Mouse (Mus musculus) heart, embryonic 13.5 days (tissue): Measurements from ENCODE around the gene Gpr180. TPM values are rescaled to one million over a fixed set of nuclear protein-coding genes. Genes with fewer than 3 reads are reported as not detected.

Experiments
- ATAC-seq: fragments of 200-750 bp; cut with Nextera tagmentation; 2 replicates; pipeline ENCODE4 v1.8.0; 2017; ENCODE audit warnings: moderate TSS enrichment; ENCODE audit not compliant: insufficient number of reproducible peaks, low FRiP score, low TSS enrichment; ENCODE audit errors: extremely low read depth
- H3K27ac ChIP-seq: fragments of 300-500 bp; sonication (generic); replicated peaks from 2 replicates; pipeline ENCODE4 v1.5.1; 2015; ENCODE audit warnings: moderate library complexity, mild to moderate bottlenecking, inconsistent platforms
- H3K27me3 ChIP-seq: fragments of 300-500 bp; sonication (generic); replicated peaks from 2 replicates; pipeline ENCODE4 v1.6.1; 2015; ENCODE audit warnings: mild to moderate bottlenecking, inconsistent platforms
- H3K36me3 ChIP-seq: fragments of 300-500 bp; sonication (generic); 2 replicates; pipeline ENCODE4 v1.6.1; 2015; ENCODE audit warnings: mild to moderate bottlenecking, inconsistent platforms
- H3K4me1 ChIP-seq: fragments of 300-500 bp; sonication (generic); 2 replicates; pipeline ENCODE4 v1.6.1; 2015; ENCODE audit warnings: inconsistent platforms
- H3K4me2 ChIP-seq: fragments of 300-500 bp; sonication (generic); 2 replicates; pipeline ENCODE4 v1.6.1; 2015; ENCODE audit warnings: inconsistent platforms, mild to moderate bottlenecking, moderate library complexity
- H3K4me3 ChIP-seq: fragments of 300-500 bp; sonication (generic); 2 replicates; pipeline ENCODE4 v1.5.1; 2015; ENCODE audit warnings: moderate library complexity, mild to moderate bottlenecking, inconsistent platforms
- H3K9ac ChIP-seq: fragments of 300-500 bp; sonication (generic); 2 replicates; pipeline ENCODE4 v1.6.1; 2015; ENCODE audit warnings: inconsistent platforms, mild to moderate bottlenecking, moderate library complexity
- H3K9me3 ChIP-seq: fragments of 300-500 bp; sonication (generic); 2 replicates; pipeline ENCODE4 v1.6.1; 2016; ENCODE audit warnings: inconsistent platforms
- WGBS: fragments of 180-500 bp; shearing (Covaris S2); methylation state at CpG from one replicate; pipeline ENCODE4 v1.1.7; 2015; ENCODE audit warnings: mixed read lengths; 5-methylcytosine and 5-hydroxymethylcytosine counted together
- polyA plus RNA-seq: library from polyadenylated mRNA; unstranded; fragments of >200 nt; fragmentation: Nextera tagmentation; extraction: Ambion mirVana; gene quantifications from 2 replicates; pipeline ENCODE4 v1.2.1, GENCODE M21; 2015

Gpr180 gene
- polyA plus RNA-seq, 1 experiment from 2014 or later = 40.5 TPM

DNA sequence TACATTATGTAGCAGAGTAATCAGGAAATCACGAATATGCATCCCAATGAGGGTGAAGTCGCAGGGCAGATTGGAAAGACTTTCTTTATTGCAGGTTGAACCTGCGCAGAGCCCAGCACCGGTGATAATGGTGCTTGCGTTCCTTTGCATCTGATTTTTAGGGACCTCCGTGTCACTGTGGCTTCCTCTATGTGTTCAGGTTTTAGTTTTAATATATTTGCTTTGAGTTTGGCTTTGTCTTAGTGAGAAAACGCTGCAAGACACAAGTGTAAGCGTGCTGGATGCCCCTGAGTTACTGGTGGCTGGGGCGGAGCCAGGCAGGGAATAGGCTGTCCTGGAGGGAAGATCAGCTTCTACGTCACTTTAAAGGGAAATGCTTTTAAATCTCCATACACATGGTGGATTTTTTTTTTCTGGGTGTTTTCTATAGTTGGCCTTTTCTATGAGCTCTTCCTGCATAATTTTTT is 43.8 kb downstream of the Gpr180 start:
- 6% methylated on average over 10 of the region's 10 CpGs for whole genome bisulfite sequencing
- H3K9me3 ChIP-seq = no peaks in the 10 kb centered on the region
- H3K36me3 ChIP-seq = no peaks in the 10 kb centered on the region
- peak overlapping the region; percentile 65 for H3K4me3 ChIP-seq
- H3K27ac ChIP-seq = peak overlapping the region; percentile 84
- H3K4me2 ChIP-seq = peak overlapping the region; percentile 92
- H3K27me3 ChIP-seq = no peaks in the 10 kb centered on the region
- H3K9ac ChIP-seq = peak overlapping the region; percentile 79
- no peak for ATAC-seq
- peaks cover 9% of the 10 kb centered on the region for H3K4me1 ChIP-seq

GRCm38 (mm10) chr14:118191442-118191841 is 54.5 kb downstream of the Gpr180 start:
- Histone ChIP-seq H3K9me3 (no peaks in the 10 kb centered on the region), H3K9ac (no peak overlapping the region), H3K27ac (no peak overlapping the region), H3K27me3 (peaks cover 44% of the 10 kb centered on the region), H3K36me3 (no peaks in the 10 kb centered on the region), H3K4me3 (no peak overlapping the region), H3K4me2 (no peak overlapping the region), H3K4me1 (no peaks in the 10 kb centered on the region)
- ATAC-seq = no peak
- 75% methylated on average over 9 of the region's 9 CpGs for WGBS

DNA sequence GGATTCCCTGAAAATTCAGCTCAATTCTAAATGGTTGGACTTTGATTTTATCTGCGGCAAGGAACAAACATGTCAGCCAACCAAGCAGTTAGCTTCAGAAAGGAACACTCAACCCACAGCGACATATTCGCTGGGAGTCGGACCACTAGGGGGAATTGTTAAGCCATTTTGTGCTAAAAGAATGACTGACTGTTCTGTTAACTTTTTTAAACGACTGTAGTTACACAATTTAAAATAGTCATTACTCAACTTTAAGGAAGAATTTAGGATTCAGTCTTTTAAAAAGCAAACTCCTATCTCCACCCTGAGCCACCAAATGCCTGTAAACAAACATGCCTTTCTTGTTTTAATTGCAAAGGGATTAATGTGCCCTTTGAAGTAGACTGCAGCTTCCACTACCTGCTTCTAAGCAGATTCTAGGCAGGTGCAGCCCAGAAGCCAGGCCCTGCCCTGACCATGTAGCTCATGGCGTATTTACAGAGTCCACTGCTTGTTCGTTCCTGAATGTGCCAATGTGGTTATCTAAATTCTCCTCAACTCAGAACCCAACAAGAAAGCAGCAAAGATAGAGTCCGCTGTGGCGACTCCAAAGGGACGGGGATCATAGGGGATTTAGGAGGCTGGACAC is 56.2 kb downstream of the Gpr180 start:
- H3K4me2 ChIP-seq = no peak overlapping the region
- no peak for ATAC-seq
- no peak overlapping the region for H3K9ac ChIP-seq
- 45% methylated on average over 10 of the region's 10 CpGs for WGBS
- H3K36me3 ChIP-seq = no peaks in the 10 kb centered on the region
- no peak overlapping the region for H3K4me3 ChIP-seq
- no peaks in the 10 kb centered on the region for H3K4me1 ChIP-seq
- no peak overlapping the region for H3K27ac ChIP-seq
- peaks cover 60% of the 10 kb centered on the region for H3K27me3 ChIP-seq
- H3K9me3 ChIP-seq = no peaks in the 10 kb centered on the region

DNA sequence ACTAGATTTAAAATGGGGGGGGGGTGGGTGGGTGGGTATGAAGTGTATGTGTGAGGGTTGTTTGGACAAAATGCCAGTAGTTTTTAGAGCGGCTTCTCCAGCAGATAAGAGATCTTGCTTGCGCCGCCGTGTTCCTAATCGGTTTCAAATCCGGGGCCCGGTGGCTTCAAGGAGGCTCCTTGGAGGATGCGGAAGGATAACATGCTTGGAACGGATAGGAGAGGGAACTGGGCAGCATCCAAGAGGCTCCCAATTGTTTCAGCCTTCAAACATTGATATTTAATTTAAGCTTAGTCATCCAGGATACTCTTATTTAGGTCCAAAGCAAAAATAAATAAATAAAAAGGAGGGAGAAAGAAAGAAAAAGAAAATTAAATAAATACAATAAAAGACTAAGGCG is 56.7 kb downstream of the Gpr180 start:
- Histone ChIP-seq H3K9ac (no peak overlapping the region), H3K9me3 (no peaks in the 10 kb centered on the region), H3K4me2 (no peak overlapping the region), H3K27ac (no peak overlapping the region), H3K4me1 (no peaks in the 10 kb centered on the region), H3K4me3 (no peak overlapping the region), H3K36me3 (no peaks in the 10 kb centered on the region), H3K27me3 (peaks cover 61% of the 10 kb centered on the region)
- no peak for ATAC-seq
- WGBS = 49% methylated on average over 10 of the region's 10 CpGs

DNA sequence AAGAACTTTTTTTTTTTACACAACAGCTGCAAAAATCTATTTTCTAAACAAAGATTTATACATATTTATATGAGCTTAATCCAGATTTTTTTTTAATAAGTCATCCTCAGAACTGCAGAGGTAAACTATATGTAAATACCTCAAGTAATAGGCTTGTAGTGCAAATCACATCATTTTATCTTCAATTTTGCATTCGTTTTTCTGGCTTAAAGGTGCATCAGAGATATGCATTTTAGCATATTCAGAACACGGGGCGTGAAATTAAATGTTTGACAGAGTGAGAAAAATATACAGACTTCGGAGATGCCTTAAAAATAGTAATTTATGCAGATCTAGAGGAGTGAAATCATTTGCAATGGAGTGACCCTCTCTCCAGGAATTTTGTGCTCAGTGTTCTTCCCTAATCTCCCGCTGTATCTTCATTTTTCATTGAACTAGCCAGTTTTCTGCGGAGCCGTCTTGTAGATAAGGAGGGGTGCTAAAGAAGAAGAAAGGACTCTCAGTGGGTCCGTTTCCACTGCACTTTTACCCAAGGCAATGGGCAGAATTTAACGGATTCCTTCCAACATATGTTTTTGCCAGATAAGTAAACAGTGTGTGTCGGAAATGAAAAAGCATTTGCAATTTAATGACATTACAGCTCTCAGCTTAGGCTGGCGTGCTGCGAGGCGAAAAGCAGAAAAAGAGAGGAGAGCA is 57.4 kb downstream of the Gpr180 start:
- Histone ChIP-seq H3K27ac (no peak overlapping the region), H3K4me3 (no peak overlapping the region), H3K9ac (no peak overlapping the region), H3K36me3 (no peaks in the 10 kb centered on the region), H3K4me1 (no peaks in the 10 kb centered on the region), H3K4me2 (no peak overlapping the region), H3K9me3 (no peaks in the 10 kb centered on the region), H3K27me3 (peaks cover 61% of the 10 kb centered on the region)
- 52% methylated on average over 13 of the region's 13 CpGs for WGBS
- no peak for ATAC-seq

GRCm38 (mm10) chr14:118197063-118197462 is 60.1 kb downstream of the Gpr180 start:
- Histone ChIP-seq H3K9ac (no peak overlapping the region), H3K9me3 (no peaks in the 10 kb centered on the region), H3K4me3 (no peak overlapping the region), H3K27me3 (peaks cover 59% of the 10 kb centered on the region), H3K36me3 (no peaks in the 10 kb centered on the region), H3K27ac (no peak overlapping the region), H3K4me2 (no peak overlapping the region), H3K4me1 (no peaks in the 10 kb centered on the region)
- 62% methylated on average over 12 of the region's 12 CpGs for WGBS
- ATAC-seq = no peak

DNA sequence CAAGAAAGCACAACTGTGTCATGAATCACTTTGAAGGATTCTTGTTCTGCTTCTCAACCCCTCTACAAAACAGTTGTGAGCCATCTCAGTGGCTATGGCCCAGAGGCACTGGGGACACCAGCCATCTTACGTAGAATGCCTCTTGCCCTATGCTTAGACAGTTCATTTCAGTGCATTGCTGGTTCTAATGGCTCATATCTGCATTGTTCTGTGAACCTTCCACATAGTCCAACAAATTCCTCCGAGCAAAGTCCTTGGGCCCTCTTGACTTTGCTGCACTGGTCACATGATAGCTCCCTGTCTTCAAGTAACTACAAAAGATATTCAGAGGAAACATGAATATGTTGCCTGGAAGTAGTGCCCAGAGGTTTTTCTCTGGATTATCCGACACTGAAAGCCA is 63.8 kb downstream of the Gpr180 start:
- WGBS = 70% methylated on average over 3 of the region's 3 CpGs
- Histone ChIP-seq H3K36me3 (no peaks in the 10 kb centered on the region), H3K27ac (no peak overlapping the region), H3K4me3 (no peak overlapping the region), H3K4me1 (no peaks in the 10 kb centered on the region), H3K27me3 (peaks cover 24% of the 10 kb centered on the region), H3K9ac (no peak overlapping the region), H3K4me2 (no peak overlapping the region), H3K9me3 (0 out of 2 replicates have a peak, but pooled peaks cover 4% of the 10 kb centered on the region)
- ATAC-seq = no peak

GRCm38 (mm10) chr14:118202006-118202405 is 65.0 kb downstream of the Gpr180 start:
- Histone ChIP-seq H3K27me3 (peaks cover 11% of the 10 kb centered on the region), H3K27ac (no peak overlapping the region), H3K4me2 (no peak overlapping the region), H3K9ac (no peak overlapping the region), H3K36me3 (no peaks in the 10 kb centered on the region), H3K4me3 (no peak overlapping the region), H3K4me1 (no peaks in the 10 kb centered on the region), H3K9me3 (peaks cover 5% of the 10 kb centered on the region; the same call in 1 of the 2 replicates)
- 75% methylated on average over 5 of the region's 5 CpGs for WGBS
- no peak for ATAC-seq

DNA sequence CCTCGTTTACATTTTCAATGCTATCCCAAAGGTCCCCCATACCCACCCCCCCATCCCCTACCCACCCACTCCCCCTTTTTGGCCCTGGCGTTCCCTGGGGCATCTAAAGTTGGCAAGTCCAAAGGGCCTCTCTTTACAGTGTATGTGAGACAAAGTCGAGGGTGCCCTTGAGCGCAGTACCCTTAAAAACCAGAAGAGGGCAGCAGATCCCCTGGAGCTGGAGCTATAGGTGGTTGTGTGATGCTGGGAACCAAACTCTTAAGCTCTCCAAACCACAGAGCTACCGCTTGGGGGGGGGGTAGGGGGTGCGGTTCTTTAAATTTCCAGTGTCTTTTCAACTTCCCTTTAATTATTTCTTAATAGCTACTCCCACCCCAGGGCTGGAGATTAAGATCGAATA is 66.1 kb downstream of the Gpr180 start:
- Histone ChIP-seq H3K9me3 (peaks cover 10% of the 10 kb centered on the region; the same call in 1 of the 2 replicates), H3K4me1 (no peaks in the 10 kb centered on the region), H3K36me3 (no peaks in the 10 kb centered on the region), H3K4me3 (no peak overlapping the region), H3K4me2 (no peak overlapping the region), H3K9ac (no peak overlapping the region), H3K27ac (no peak overlapping the region), H3K27me3 (peaks cover under 1% of the 10 kb centered on the region; the same call in 1 of the 2 replicates)
- no peak for ATAC-seq
- 57% methylated on average over 7 of the region's 7 CpGs for WGBS

- Histone ChIP-seq H3K27me3 (peaks cover 16% of the 10 kb centered on the region), H3K4me2 (no peak overlapping the region), H3K4me1 (no peaks in the 10 kb centered on the region), H3K36me3 (no peaks in the 10 kb centered on the region), H3K9ac (no peak overlapping the region), H3K4me3 (no peak overlapping the region), H3K27ac (no peak overlapping the region), H3K9me3 (peaks cover 10% of the 10 kb centered on the region; the same call in 1 of the 2 replicates)
- 79% methylated on average over 3 of the region's 3 CpGs for WGBS
- no peak for ATAC-seq
These were observed 70.4 kb downstream of the Gpr180 start for GRCm38 (mm10) chr14:118207347-118207746.

DNA sequence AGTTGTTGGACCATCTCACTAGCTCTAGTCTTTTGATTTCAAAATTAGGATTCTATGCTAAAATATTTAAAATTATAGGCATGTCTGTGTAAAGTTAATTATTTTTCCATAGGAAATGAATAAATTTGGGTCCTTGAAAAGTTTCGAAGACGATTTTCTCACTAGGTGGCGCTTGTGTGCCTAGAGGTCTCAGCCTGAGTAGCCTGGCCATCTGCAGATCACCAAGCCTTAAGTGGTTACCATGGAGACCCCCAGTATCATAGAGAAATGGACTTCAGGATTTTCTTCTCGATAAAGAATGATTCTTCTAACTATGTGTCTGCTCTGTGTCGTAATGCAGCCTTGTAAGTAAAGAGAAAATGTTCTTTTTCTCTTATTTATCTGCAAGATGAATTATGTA is 72.7 kb downstream of the Gpr180 start:
- WGBS = 22% methylated on average over 5 of the region's 5 CpGs
- Histone ChIP-seq H3K4me1 (no peaks in the 10 kb centered on the region), H3K4me3 (no peak overlapping the region), H3K9me3 (peaks cover 6% of the 10 kb centered on the region; the same call in 1 of the 2 replicates), H3K4me2 (no peak overlapping the region), H3K27me3 (peaks cover 26% of the 10 kb centered on the region), H3K27ac (no peak overlapping the region), H3K36me3 (no peaks in the 10 kb centered on the region), H3K9ac (no peak overlapping the region)
- ATAC-seq = no peak
